Mouse (Mus musculus) brain, embryonic 14.5 days (tissue): ENCODE results near the gene Nsd2. TPM values are rescaled to one million over a fixed set of nuclear protein-coding genes. Genes with fewer than 3 reads are reported as not detected.
"Not testable (repeated sequence)": the region's sequence is repeated elsewhere in the genome, so short reads cannot be mapped to it uniquely, and the experiment has no call there.

Experiments
- DNase-seq: peaks from one replicate; pipeline ENCODE4 v3.0.0-alpha.2; 2011; ENCODE audit warnings: low read depth
- CTCF ChIP-seq: fragments of 200-500 bp; IDR thresholded peaks from 2 replicates; pipeline ENCODE4 v1.5.1; 2012; ENCODE audit warnings: inconsistent platforms, mild to moderate bottlenecking, moderate library complexity, borderline replicate concordance; ENCODE audit not compliant: insufficient read depth, insufficient read length; ENCODE audit errors: extremely low read depth
- POLR2A ChIP-seq: fragments of 200-500 bp; IDR thresholded peaks from 2 replicates; pipeline ENCODE4 v1.6.1; 2012; ENCODE audit warnings: mild to moderate bottlenecking, inconsistent platforms, borderline replicate concordance; ENCODE audit not compliant: poor library complexity, insufficient read depth, insufficient read length, severe bottlenecking; ENCODE audit errors: extremely low read depth
- polyA plus RNA-seq: library from polyadenylated mRNA; depleted of rRNA; stranded (reverse); fragments of >200 nt; gene quantifications from 2 replicates; pipeline ENCODE4 v1.2.3, GENCODE M21; 2012; rRNA removed

The Nsd2 gene
- polyA plus RNA-seq, 1 experiment: 118 TPM

GRCm38 (mm10) chr5:33936120-33936707, 115.7 kb downstream of the Nsd2 start, which contains the start of gene Nelfa:
Gene Nelfa (minus strand): TSS chr5:33936413.
- TF ChIP-seq CTCF (no peak), POLR2A (peak; percentile 74)
- peak; percentile 100 for DNase-seq

- no peak for DNase-seq
- no peak for TF ChIP-seq POLR2A
- TF ChIP-seq CTCF: no peak
These were observed 116.7 kb downstream of the Nsd2 start for GRCm38 (mm10) chr5:33937230-33937629.

GRCm38 (mm10) chr5:33938448-33938847, 117.9 kb downstream of the Nsd2 start:
- TF ChIP-seq CTCF (no peak), POLR2A (no peak)
- no peak for DNase-seq

GRCm38 (mm10) chr5:33947035-33947434, 126.5 kb downstream of the Nsd2 start:
- DNase-seq: not testable (repeated sequence)

Other genes starting within 250 kb of the Nsd2 start
- 17.9 and 19.9 TPM in 2 replicates for gene Fam53a, start 191.1 kb upstream of the Nsd2 start, polyA plus RNA-seq
- 0.98 and 1.00 TPM in 2 replicates for gene Gm9903, start 190.8 kb upstream of the Nsd2 start, polyA plus RNA-seq
- 66.6 and 72.1 TPM in 2 replicates for gene Slbp, start 168.2 kb upstream of the Nsd2 start, polyA plus RNA-seq
- gene Tacc3, start 162.6 kb upstream of the Nsd2 start, polyA plus RNA-seq: 33.1 and 48.6 TPM in 2 replicates
- 27.8 and 40.9 TPM in 2 replicates for gene Tmem129, start 162.3 kb upstream of the Nsd2 start, polyA plus RNA-seq
- gene Fgfr3, start 99.1 kb upstream of the Nsd2 start, polyA plus RNA-seq: 86.0 and 123 TPM in 2 replicates
- 43.2 and 54.3 TPM in 2 replicates for gene Letm1, start 37.9 kb upstream of the Nsd2 start, polyA plus RNA-seq
- 54.8 and 65.5 TPM in 2 replicates for gene Nelfa, start 115.7 kb downstream of the Nsd2 start, polyA plus RNA-seq
- 493 and 866 TPM in 2 replicates for gene Gm1673, start 162.7 kb downstream of the Nsd2 start, polyA plus RNA-seq
- gene Nat8l, start 175.3 kb downstream of the Nsd2 start, polyA plus RNA-seq: 16.1 and 24.2 TPM in 2 replicates